Mouse (Mus musculus) cerebellum, adult 9-11 months (tissue): ENCODE results near the gene Catsper4.

Experiments
- DNase-seq: peaks from one replicate; pipeline ENCODE4 v3.0.0; 2022

Catsper4 gene

DNA sequence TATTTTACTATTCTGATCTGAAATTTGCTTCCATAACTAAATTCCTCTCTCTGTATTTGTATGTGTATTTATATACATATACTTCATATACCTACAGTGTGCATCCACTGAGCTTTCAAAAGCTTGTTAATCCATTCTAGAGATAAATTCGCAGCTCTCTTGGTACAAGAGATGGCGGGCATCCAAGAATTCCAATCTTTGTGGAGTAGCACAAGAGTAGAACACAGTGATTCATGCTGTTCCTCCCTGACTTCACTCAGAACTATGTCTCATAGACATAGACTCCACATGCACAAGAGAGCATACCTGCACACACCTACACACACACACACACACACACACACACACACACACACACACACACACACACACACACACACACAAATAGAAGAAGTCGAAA lies 54.8 kb downstream of the Catsper4 start:
- no peak for DNase-seq

GRCm38 (mm10) chr4:134166906-134167305 lies 60.3 kb downstream of the Catsper4 start:
- DNase-seq, result no peak

- no peak for DNase-seq
These were observed 61.4 kb downstream of the Catsper4 start for GRCm38 (mm10) chr4:134165548-134166465.

DNA sequence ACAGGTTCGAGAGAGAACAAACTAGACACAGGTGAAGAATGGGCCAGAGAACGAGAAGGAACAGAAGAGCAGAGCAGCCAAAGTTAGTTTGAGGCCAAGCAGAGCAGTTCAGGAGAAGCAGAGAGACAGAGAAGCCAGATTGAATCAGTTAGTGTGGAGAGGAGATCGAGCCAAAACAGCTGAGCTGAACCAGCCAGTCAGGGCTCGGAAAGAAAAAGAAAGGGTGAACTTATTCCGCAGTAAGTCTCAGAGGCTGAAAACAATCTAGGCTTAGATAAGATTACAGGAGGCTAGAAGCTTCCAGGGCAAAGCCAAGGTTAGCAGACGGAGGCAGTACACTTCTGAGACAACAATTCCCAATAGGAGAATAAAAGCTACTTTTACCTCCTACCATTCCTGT lies 62.2 kb downstream of the Catsper4 start:
- DNase-seq, result no peak

GRCm38 (mm10) chr4:134164591-134164990 lies 62.6 kb downstream of the Catsper4 start:
- no peak for DNase-seq
